Mouse (Mus musculus): Measurements from ENCODE around the gene BC052040.

BC052040 gene

DNA sequence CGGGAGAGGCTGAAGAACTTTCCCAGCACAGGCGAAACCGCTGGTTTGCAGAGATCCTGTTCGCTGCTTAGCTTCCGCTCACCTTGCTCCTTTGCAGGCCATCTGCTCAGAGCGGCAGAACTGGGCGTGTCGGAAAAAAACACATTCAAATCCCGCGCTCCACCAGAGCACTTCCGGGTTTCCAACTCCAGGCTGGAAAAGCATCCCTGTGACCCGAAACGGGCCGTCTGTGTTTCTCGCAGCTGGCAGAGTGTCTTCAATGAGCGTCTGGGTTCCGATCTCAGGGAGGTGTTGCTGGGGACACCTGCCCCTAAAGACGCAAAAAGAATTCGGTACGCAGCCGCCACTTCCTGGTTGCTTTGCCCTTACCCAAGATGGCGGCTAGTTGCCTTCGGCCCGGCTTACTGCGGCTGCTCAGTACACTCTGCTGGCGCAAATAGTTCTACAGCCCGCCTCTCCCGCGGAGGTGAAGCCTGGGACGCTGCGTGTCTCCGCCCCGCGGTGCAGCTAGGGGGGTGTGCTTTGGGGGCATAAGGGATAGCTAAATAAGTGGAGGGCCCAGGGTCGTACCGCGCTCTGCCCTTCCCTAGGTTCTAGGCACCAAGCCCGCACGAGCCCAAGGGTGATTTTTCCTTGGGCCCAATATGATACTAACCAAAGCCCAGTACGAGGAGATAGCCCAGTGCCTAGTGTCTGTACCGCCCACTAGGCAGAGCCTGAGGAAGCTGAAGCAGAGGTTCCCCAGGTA lies at the start of gene BC052040:
Gene BC052040, plus strand, starts transcription at position 476 of the 748 bp plus-strand sequence.
- in situ Hi-C loops (cut with MboI, MseI): loop anchor here (25.0 kb wide), 1 partner anchor 919 kb away; the partner anchor contains the start of gene Dph6

- in situ Hi-C loops (cut with MboI, MseI): no loop called here
Observed at GRCm38 (mm10) chr2:115538009-115538690, 43.4 kb upstream of the BC052040 start.

GRCm38 (mm10) chr2:115538691-115539283 lies 42.7 kb upstream of the BC052040 start:
- in situ Hi-C loops (cut with MboI, MseI): no loop called here

- in situ Hi-C loops (cut with MboI, MseI): no loop called here
Observed at GRCm38 (mm10) chr2:115539731-115540130, 41.8 kb upstream of the BC052040 start.

DNA sequence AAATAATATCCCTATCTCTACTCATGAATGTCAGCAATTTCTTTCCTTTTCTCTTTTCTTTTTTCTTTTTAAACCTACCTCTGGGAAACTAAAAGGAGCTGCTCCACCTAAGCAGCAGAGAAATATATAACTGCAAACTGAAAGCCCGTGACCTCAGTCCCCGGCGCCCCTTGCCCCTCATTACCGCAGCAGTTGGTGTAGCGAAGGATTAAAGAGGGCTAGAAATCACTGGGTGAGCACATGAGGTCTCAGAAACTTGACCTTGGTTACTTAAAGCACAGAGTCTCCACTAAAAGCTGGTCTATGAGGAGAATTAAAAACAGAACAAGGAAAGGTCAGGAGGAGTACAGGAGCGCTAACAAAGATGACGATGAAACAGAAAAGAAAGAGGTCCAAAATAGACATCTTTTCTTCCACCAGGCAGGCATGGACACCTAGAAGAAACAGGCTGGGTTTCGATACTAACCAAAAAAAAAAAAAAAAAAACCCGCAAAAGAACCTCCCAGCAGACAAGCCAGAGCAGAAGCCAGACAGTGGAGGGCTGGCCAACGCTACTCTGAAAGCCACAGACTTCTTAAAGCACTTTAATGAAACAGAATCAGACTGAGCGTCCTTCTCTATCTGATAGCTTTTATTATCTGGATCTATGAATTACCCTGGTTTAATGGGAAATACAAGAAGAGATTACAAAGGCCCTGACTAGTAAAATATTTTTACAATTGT lies 39.0 kb upstream of the BC052040 start:
- in situ Hi-C loops (cut with MboI, MseI): no loop called here

- in situ Hi-C loops (cut with MboI, MseI): no loop called here
Observed at GRCm38 (mm10) chr2:115543212-115543611, 38.3 kb upstream of the BC052040 start.

GRCm38 (mm10) chr2:115551901-115552300 lies 29.6 kb upstream of the BC052040 start:
- in situ Hi-C loops (cut with MboI, MseI): loop anchor here (25.0 kb wide), 1 partner anchor 510 kb away; the partner anchor contains the start of gene Meis2

DNA sequence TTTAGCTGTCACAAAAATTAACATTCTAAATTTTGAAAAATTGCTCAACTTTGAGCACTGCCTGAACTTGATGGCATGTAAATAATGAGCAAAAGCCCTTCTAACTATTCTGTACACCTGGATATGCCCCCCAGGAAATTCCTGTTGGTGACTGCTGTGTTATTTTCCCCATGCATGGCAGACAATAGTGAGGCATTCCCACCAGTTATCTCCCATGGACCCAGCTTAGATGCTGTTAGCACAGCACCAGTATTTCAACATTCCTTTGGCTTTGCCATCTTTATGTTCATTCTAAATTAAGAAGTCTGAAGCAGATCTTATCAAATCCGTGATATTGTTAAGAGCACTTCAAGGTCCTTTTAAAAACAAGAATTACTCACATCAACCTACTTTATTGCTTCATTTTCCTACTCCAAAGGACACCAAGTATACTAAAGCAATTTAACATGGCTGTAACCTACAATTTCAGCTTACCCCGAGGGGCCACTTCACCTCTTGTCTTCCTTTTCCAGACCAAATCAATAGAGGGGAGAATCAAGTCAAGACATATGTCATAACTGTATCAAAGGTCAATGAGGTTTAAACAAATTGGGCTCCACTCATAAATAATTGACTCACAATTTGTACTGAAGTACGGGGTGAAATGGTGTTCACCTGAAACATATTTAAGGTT lies 19.2 kb upstream of the BC052040 start:
- in situ Hi-C loops (cut with MboI, MseI): loop anchor here (25.0 kb wide), 1 partner anchor 500 kb away; the partner anchor contains the start of gene Meis2

DNA sequence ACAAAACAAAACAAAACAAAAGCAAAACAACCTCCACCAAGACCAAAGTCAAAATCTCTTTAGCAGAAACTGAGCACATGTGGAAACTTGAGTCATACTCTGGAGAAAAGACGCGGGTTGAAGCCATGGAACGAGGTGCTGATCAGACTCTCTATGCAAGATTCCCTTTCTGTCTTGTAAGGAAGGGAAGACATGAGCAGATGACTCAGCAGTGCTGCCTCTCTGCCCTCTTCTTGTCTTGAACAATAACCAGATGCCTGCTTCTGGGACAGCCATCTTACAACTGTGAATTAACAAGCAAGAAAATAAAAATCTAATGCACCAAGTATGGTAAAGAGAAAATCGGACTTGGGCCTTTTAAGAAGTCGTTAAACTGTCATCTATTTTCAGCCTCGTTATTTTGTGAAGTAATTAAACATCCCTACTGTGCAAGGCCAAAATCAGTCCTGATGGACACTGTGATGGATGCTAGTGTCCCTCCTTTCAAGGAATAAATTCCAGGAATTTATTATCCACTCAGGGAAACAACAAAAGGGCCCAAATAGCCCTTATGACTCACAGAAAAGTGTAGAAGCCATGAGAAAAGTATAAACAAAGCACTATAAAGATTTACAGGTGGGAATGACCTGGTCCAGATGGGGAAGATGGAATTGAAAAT lies 18.0 kb upstream of the BC052040 start:
- in situ Hi-C loops (cut with MboI, MseI): loop anchor here (25.0 kb wide), 1 partner anchor 499 kb away; the partner anchor contains the start of gene Meis2

DNA sequence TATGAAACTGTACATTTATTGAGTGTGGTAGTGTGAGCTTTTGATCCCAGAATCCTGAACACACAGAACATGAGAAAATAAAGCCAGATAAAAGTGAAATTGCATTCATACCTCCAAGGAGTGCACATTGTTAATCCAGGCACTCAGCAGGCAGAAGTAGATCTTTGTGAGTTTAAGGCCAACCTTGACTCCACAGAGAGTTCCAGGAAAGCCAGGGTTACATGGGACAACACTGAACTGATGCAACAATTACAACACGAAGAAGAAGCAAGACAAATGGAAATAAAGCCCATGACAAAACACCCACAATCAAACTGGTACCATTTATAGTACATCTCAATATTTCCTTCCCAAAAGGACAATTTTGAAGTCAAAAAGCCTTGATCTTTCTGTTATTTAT lies 9.5 kb upstream of the BC052040 start:
- in situ Hi-C loops (cut with MboI, MseI): loop anchor here (25.0 kb wide), 1 partner anchor 490 kb away; the partner anchor contains the start of gene Meis2

DNA sequence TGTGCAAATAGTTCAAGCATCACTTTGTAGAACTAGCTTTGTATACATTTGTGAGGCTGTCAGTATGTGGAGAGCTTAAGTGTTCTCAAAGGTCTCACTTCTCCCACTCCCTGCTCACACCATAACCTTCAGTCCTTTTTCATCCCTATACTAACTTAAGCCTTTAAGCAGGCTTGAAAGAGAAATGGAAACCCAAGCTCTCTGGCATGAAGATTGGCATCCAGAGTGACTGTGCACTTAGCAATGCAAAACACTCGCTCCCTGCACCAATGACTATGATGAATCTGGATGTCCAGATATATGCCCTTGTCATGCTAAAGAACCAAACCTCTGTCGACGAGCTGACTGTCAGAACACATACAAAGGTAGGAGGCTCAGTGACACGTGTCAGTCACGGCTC lies 6.7 kb upstream of the BC052040 start:
- in situ Hi-C loops (cut with MboI, MseI): loop anchor here (25.0 kb wide), 2 partner anchors 487 to 913 kb away; partner anchors contain the start of genes Dph6 and Meis2

- in situ Hi-C loops (cut with MboI, MseI): loop anchor here (25.0 kb wide), 1 partner anchor 917 kb away; the partner anchor contains the start of gene Dph6
Observed at GRCm38 (mm10) chr2:115579171-115579900, 2.2 kb upstream of the BC052040 start.

DNA sequence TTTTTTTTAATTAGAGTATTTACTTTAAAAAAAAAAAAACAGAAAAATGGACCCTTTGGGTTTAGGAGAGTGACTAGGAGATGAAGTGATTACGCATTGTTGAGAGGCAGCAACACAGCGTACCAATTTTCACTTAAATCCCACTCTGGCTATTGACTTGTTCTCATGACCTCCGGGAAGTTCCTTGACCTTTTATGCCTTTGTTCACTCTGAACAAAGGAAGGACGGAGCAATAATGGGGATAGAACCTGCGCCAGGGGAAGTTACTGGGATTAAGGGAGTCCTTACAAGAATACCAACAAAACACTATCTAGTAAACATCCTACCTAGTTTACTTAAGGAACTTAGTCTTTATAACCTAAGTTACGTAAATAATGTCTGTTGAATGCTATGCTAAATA lies 1.5 kb upstream of the BC052040 start:
- in situ Hi-C loops (cut with MboI, MseI): loop anchor here (25.0 kb wide), 1 partner anchor 918 kb away; the partner anchor contains the start of gene Dph6

DNA sequence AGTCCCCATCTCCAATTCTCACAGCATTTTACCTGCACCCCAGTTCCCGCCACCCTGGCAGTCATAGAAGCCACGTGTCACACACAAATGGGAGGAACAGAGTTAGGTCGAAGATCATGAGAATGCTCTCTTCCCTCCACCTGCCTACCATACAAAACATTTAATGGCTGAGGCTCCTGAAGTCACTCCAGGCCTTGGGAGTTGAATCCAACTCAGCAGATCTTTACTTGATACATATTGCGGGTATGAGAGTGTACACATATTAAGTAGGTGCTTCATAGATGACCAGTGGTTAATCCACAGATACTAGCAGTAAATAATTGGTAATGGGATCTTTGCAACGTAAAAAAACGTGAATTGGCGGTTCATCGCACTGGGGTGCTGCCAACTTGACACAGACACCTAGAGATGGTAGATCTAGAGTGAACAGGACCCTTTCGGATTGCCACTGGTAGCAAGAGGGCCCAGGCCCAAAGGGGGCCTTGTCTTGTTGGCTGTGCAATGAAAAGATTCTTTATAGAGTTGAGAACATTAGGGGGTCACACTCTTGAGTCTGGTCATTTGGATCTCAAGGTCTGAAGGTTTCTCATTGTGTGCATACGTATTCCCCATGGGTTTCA lies 583 bp downstream of the BC052040 start:
- in situ Hi-C loops (cut with MboI, MseI): loop anchor here (25.0 kb wide), 1 partner anchor 920 kb away; the partner anchor contains the start of gene Dph6

DNA sequence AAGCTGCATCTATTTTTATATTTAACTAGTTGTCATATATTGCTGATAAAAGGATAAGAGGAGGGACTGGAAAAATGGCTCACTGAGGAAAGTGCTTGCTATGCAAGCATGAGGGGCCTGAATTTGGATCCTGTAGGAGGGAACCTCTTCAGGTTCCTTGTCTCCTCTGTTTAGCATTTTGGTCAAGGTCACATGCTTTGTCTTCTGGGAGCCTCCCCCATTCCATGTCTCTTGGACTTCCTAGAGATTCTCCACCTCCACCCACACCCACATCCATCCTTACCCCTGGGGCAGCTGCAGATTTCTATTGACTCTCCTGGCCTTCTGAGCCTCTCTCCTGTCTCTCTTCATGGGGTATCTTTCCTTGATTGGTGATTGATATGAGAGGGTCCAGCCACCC lies 2.3 kb downstream of the BC052040 start:
- in situ Hi-C loops (cut with MboI, MseI): loop anchor here (25.0 kb wide), 1 partner anchor 921 kb away; the partner anchor contains the start of gene Dph6

- in situ Hi-C loops (cut with MboI, MseI): loop anchor here (25.0 kb wide), 1 partner anchor 928 kb away; the partner anchor contains the start of gene Dph6
Observed at GRCm38 (mm10) chr2:115590602-115591001, 9.1 kb downstream of the BC052040 start.

DNA sequence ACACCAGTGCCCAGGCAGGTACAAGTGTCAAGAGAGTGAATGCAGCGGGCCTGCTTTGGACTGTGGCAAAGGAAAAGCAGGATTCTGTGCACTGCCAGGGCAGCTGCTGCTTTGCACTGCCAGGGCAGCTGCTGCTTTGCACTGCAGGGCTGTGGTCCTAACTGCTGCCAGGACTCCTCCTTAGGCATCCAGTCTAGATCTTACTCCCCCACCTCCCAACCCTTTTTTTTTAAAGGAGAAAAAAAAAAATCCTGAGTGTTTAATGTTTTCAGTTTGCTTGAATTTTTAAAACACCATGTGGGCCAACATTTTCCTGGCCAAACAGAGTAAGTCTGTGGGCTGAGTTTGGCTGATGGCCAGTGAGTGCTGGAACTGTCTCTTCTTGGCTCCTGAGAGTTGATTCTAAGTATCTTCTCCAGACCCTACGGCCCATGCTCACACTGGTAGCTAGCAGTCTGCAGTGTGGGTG lies 11.2 kb downstream of the BC052040 start:
- in situ Hi-C loops (cut with MboI, MseI): loop anchor here (25.0 kb wide), 1 partner anchor 930 kb away; the partner anchor contains the start of gene Dph6

DNA sequence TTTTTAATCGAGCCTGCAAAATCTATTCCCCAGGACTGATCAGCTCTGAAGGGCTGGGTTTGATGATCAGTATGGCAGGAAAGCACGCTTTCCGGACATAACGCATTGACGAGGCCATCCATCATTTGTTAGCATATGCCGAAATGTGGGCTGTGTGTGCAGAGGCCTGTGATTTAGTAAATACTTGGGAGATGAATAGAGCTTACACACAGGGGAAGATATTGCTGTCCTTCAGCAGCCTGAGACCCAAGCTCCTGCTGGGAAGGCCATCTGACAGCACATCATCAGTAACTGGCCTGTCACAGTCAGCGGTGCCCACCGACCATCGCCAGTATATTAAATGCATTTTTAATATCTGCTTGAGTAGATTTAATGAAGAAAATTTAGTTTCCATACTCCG lies 15.5 kb downstream of the BC052040 start:
- in situ Hi-C loops (cut with MboI, MseI): loop anchor here (25.0 kb wide), 1 partner anchor 935 kb away; the partner anchor contains the start of gene Dph6
